Mouse (Mus musculus) heart, adult 18-20 months (tissue): ENCODE results near the gene Coq4. TPM values are rescaled to one million over a fixed set of nuclear protein-coding genes. Genes with fewer than 3 reads are reported as not detected.
A peak's percentile ranks its signal among the peaks of the same experiment; 100 is the strongest.

Source experiments
- DNase-seq, 2 experiments: peaks; one replicate each; pipeline ENCODE4 v3.0.0; 2021 to 2022; ENCODE audit warnings: mixed read lengths in 1 of 2
- total RNA-seq, 2 experiments: library from RNA; stranded (reverse); gene quantifications; 2 replicates each; pipeline ENCODE4 v1.2.3; 2021

The Coq4 gene
- total RNA-seq, 2 experiments from 2014 or later: 16.8 to 18.9 TPM

- DNase-seq: no peak
These were observed 5.6 kb downstream of the Coq4 start for GRCm38 (mm10) chr2:29792772-29793487.

- peak; percentile 97 to 99 for DNase-seq
These were observed 15.0 kb downstream of the Coq4 start, which contains the start of gene Slc27a4 for GRCm38 (mm10) chr2:29802075-29802826. Slc27a4 (plus strand) TSS chr2:29802634.

- DNase-seq: no peak
These were observed 15.5 kb downstream of the Coq4 start for GRCm38 (mm10) chr2:29802827-29803201.

- no peak for DNase-seq
These were observed 16.1 kb downstream of the Coq4 start for GRCm38 (mm10) chr2:29803400-29803831.

GRCm38 (mm10) chr2:29815678-29816371, 28.5 kb downstream of the Coq4 start:
- DNase-seq: no peak

GRCm38 (mm10) chr2:29817426-29818232, 30.3 kb downstream of the Coq4 start:
- DNase-seq: peak; percentile 82 to 89

- DNase-seq: no peak
These were observed 32.1 kb downstream of the Coq4 start for GRCm38 (mm10) chr2:29819363-29819762.

GRCm38 (mm10) chr2:29820025-29820817, 32.9 kb downstream of the Coq4 start, which contains the start of gene Urm1:
Urm1 (plus strand) TSS chr2:29820075.
- DNase-seq: peak; percentile 68 to 70

GRCm38 (mm10) chr2:29826318-29826925, 39.1 kb downstream of the Coq4 start:
- no peak for DNase-seq

- DNase-seq: peak; percentile 98
These were observed 39.8 kb downstream of the Coq4 start for GRCm38 (mm10) chr2:29826926-29827708.

GRCm38 (mm10) chr2:29827709-29828024, 40.4 kb downstream of the Coq4 start:
- DNase-seq: no peak

- no peak for DNase-seq
These were observed 43.8 kb downstream of the Coq4 start for GRCm38 (mm10) chr2:29831106-29831505.

GRCm38 (mm10) chr2:29833796-29834195, 46.5 kb downstream of the Coq4 start:
- no peak for DNase-seq

- DNase-seq: no peak
These were observed 48.2 kb downstream of the Coq4 start for GRCm38 (mm10) chr2:29835391-29835899.

GRCm38 (mm10) chr2:29839460-29839859, 52.2 kb downstream of the Coq4 start:
- DNase-seq: no peak

GRCm38 (mm10) chr2:29843231-29844105, 56.2 kb downstream of the Coq4 start:
- no peak for DNase-seq

- no peak for DNase-seq
These were observed 56.8 kb downstream of the Coq4 start for GRCm38 (mm10) chr2:29844115-29844514.

GRCm38 (mm10) chr2:29844661-29845060, 57.4 kb downstream of the Coq4 start:
- DNase-seq: no peak

- DNase-seq: no peak
These were observed 58.3 kb downstream of the Coq4 start for GRCm38 (mm10) chr2:29845636-29846035.
